Mouse (Mus musculus) cortical plate, adult 2 months (tissue): Measurements from ENCODE around the gene Hist1h2bh. TPM values are rescaled to one million over a fixed set of nuclear protein-coding genes. Genes with fewer than 3 reads are reported as not detected.

Experiments used
- H3K27ac ChIP-seq: fragments of 200-500 bp; 2 replicates; pipeline ENCODE4 v1.5.1; 2012; ENCODE audit warnings: low read length, control low read depth, inconsistent platforms; ENCODE audit not compliant: insufficient read depth
- H3K4me1 ChIP-seq: fragments of 200-500 bp; 2 replicates; pipeline ENCODE4 v1.6.1; 2011; ENCODE audit warnings: low read length; ENCODE audit not compliant: control insufficient read depth, insufficient read depth
- H3K4me3 ChIP-seq: fragments of 200-500 bp; 2 replicates; pipeline ENCODE4 v1.5.1; 2011; ENCODE audit warnings: mild to moderate bottlenecking, low read length, control low read depth; ENCODE audit not compliant: insufficient read depth
- CTCF ChIP-seq: fragments of 200-500 bp; IDR thresholded peaks from 2 replicates; pipeline ENCODE4 v1.5.1; 2011; ENCODE audit warnings: mild to moderate bottlenecking, control low read depth, low read length; ENCODE audit not compliant: insufficient read depth; ENCODE audit errors: extremely low read depth
- POLR2A ChIP-seq: fragments of 200-500 bp; IDR thresholded peaks from 2 replicates; pipeline ENCODE4 v1.6.1; 2011; ENCODE audit warnings: mild to moderate bottlenecking, low read length, control low read depth; ENCODE audit not compliant: insufficient read depth; ENCODE audit errors: extremely low read depth
- polyA plus RNA-seq: library from polyadenylated mRNA; depleted of rRNA; stranded (reverse); fragments of >200 nt; gene quantifications from 2 replicates; pipeline ENCODE4 v1.2.3, GENCODE M21; 2012; rRNA removed

Hist1h2bh gene
- polyA plus RNA-seq, 1 experiment, result 0.29 TPM

GRCm38 (mm10) chr13:23502031-23502567, 41.1 kb downstream of the Hist1h2bh start:
- no peaks in the 10 kb centered on the region for H3K4me1 ChIP-seq
- H3K4me3 ChIP-seq, result no peak overlapping the region
- no peak overlapping the region for H3K27ac ChIP-seq
- no peak for TF ChIP-seq CTCF
- TF ChIP-seq POLR2A, result no peak

GRCm38 (mm10) chr13:23501511-23501910, 41.7 kb downstream of the Hist1h2bh start:
- TF ChIP-seq POLR2A (no peak), CTCF (no peak)
- Histone ChIP-seq H3K27ac (no peak overlapping the region), H3K4me1 (no peaks in the 10 kb centered on the region), H3K4me3 (no peak overlapping the region)

- TF ChIP-seq POLR2A (no peak), CTCF (no peak)
- no peak overlapping the region for H3K27ac ChIP-seq
- no peaks in the 10 kb centered on the region for H3K4me1 ChIP-seq
- H3K4me3 ChIP-seq, result no peak overlapping the region
Observed at GRCm38 (mm10) chr13:23500424-23501200, 42.6 kb downstream of the Hist1h2bh start.

GRCm38 (mm10) chr13:23499943-23500342, 43.2 kb downstream of the Hist1h2bh start:
- Histone ChIP-seq H3K27ac (no peak overlapping the region), H3K4me3 (no peak overlapping the region), H3K4me1 (no peaks in the 10 kb centered on the region)
- TF ChIP-seq POLR2A (no peak), CTCF (no peak)

GRCm38 (mm10) chr13:23498653-23499052, 44.5 kb downstream of the Hist1h2bh start:
- Histone ChIP-seq H3K27ac (no peak overlapping the region), H3K4me1 (no peaks in the 10 kb centered on the region), H3K4me3 (0 out of 2 replicates have a peak overlapping the region, but pooled peaks have one; percentile 9)
- TF ChIP-seq CTCF (no peak), POLR2A (no peak)

- Histone ChIP-seq H3K4me3 (0 out of 2 replicates have a peak overlapping the region, but pooled peaks have one; percentile 9), H3K4me1 (no peaks in the 10 kb centered on the region), H3K27ac (no peak overlapping the region)
- TF ChIP-seq POLR2A (no peak), CTCF (no peak)
Observed at GRCm38 (mm10) chr13:23497656-23498321, 45.4 kb downstream of the Hist1h2bh start.

- no peak overlapping the region for H3K4me3 ChIP-seq
- TF ChIP-seq CTCF, result no peak
- TF ChIP-seq POLR2A, result no peak
- no peak overlapping the region for H3K27ac ChIP-seq
- H3K4me1 ChIP-seq, result no peaks in the 10 kb centered on the region
Observed at GRCm38 (mm10) chr13:23495526-23495925, 47.7 kb downstream of the Hist1h2bh start.

- Histone ChIP-seq H3K27ac (no peak overlapping the region), H3K4me3 (no peak overlapping the region), H3K4me1 (no peaks in the 10 kb centered on the region)
- TF ChIP-seq POLR2A (no peak), CTCF (no peak)
Observed at GRCm38 (mm10) chr13:23491990-23492389, 51.2 kb downstream of the Hist1h2bh start.

Other genes starting within 250 kb of the Hist1h2bh start
- 14.3 and 14.8 TPM in 2 replicates for gene Zfp322a, start 174.2 kb downstream of the Hist1h2bh start, polyA plus RNA-seq
- gene Abt1, start 119.5 kb downstream of the Hist1h2bh start, polyA plus RNA-seq, result 7.8 and 8.3 TPM in 2 replicates
- 0.04 and 0.06 TPM in 2 replicates for gene Btn1a1, start 77.5 kb downstream of the Hist1h2bh start, polyA plus RNA-seq
- gene Btn2a2, start 54.5 kb downstream of the Hist1h2bh start, polyA plus RNA-seq, result 0.69 and 0.95 TPM in 2 replicates
- 20.7 and 34.8 TPM in 2 replicates for gene Hist1h4h, start 12.3 kb downstream of the Hist1h2bh start, polyA plus RNA-seq
- gene Hist1h2af, start 9.5 kb downstream of the Hist1h2bh start, polyA plus RNA-seq, result 6.4 and 14.2 TPM in 2 replicates
- 0.74 and 0.92 TPM in 2 replicates for gene Hist1h3g, start 8.0 kb downstream of the Hist1h2bh start, polyA plus RNA-seq
- 0.73 TPM in 1 of 2 replicates, not detected in the other for gene Hist1h3f, start 660 bp upstream of the Hist1h2bh start, polyA plus RNA-seq
- gene Hist1h4f, start 8.3 kb upstream of the Hist1h2bh start, polyA plus RNA-seq, result 4.5 and 13.1 TPM in 2 replicates
- 0.04 and 0.08 TPM in 2 replicates for gene Hist1h1d, start 9.9 kb upstream of the Hist1h2bh start, polyA plus RNA-seq
- gene Hist1h3e, start 19.0 kb upstream of the Hist1h2bh start, polyA plus RNA-seq, result 1.2 and 2.9 TPM in 2 replicates
- 0.50 and 1.1 TPM in 2 replicates for gene Hist1h2ae, start 27.8 kb upstream of the Hist1h2bh start, polyA plus RNA-seq
- 7.8 and 11.4 TPM in 2 replicates for gene Hist1h2bg, start 28.0 kb upstream of the Hist1h2bh start, polyA plus RNA-seq
- 0.67 TPM in 1 of 2 replicates, not detected in the other for gene Hist1h2bf, start 30.8 kb upstream of the Hist1h2bh start, polyA plus RNA-seq
- gene Hist1h2ad, start 31.0 kb upstream of the Hist1h2bh start, polyA plus RNA-seq, result 0.32 and 0.92 TPM in 2 replicates
- gene Hist1h3d, start 32.4 kb upstream of the Hist1h2bh start, polyA plus RNA-seq, result 2.6 and 3.0 TPM in 2 replicates
- 4.4 and 8.9 TPM in 2 replicates for gene Hist1h4d, start 38.2 kb upstream of the Hist1h2bh start, polyA plus RNA-seq
- 4.2 and 4.6 TPM in 2 replicates for gene Hist1h2be, start 77.7 kb upstream of the Hist1h2bh start, polyA plus RNA-seq
- 4.0 and 4.6 TPM in 2 replicates for gene Hist1h1e, start 79.2 kb upstream of the Hist1h2bh start, polyA plus RNA-seq
- 1.2 and 1.5 TPM in 2 replicates for gene Hist1h2ac, start 140.6 kb upstream of the Hist1h2bh start, polyA plus RNA-seq
- 117 and 130 TPM in 2 replicates for gene Hist1h2bc, start 140.8 kb upstream of the Hist1h2bh start, polyA plus RNA-seq
- gene Hist1h1t, start 152.4 kb upstream of the Hist1h2bh start, polyA plus RNA-seq, result not detected in 2 replicates
- 4.1 and 9.6 TPM in 2 replicates for gene Hist1h4c, start 155.1 kb upstream of the Hist1h2bh start, polyA plus RNA-seq
- 4.2 and 4.3 TPM in 2 replicates for gene Hfe, start 167.5 kb upstream of the Hist1h2bh start, polyA plus RNA-seq
- 42.1 and 42.4 TPM in 2 replicates for gene Hist1h1c, start 195.4 kb upstream of the Hist1h2bh start, polyA plus RNA-seq
- gene Hist1h3c, start 202.2 kb upstream of the Hist1h2bh start, polyA plus RNA-seq, result 0.56 TPM in 1 of 2 replicates, not detected in the other
- gene Hist1h2bb, start 203.3 kb upstream of the Hist1h2bh start, polyA plus RNA-seq, result 0.79 and 1.9 TPM in 2 replicates
- 1.6 and 1.9 TPM in 2 replicates for gene Hist1h2ab, start 207.7 kb upstream of the Hist1h2bh start, polyA plus RNA-seq
- 0.57 and 0.77 TPM in 2 replicates for gene Hist1h3b, start 208.9 kb upstream of the Hist1h2bh start, polyA plus RNA-seq
- gene Hist1h4b, start 213.6 kb upstream of the Hist1h2bh start, polyA plus RNA-seq, result 3.7 and 8.3 TPM in 2 replicates
- gene Hist1h4a, start 217.8 kb upstream of the Hist1h2bh start, polyA plus RNA-seq, result 4.2 and 9.6 TPM in 2 replicates
- gene Hist1h3a, start 219.0 kb upstream of the Hist1h2bh start, polyA plus RNA-seq, result 0.57 and 1.4 TPM in 2 replicates
- 0.55 and 0.77 TPM in 2 replicates for gene Hist1h1a, start 220.3 kb upstream of the Hist1h2bh start, polyA plus RNA-seq
- 0.19 and 0.21 TPM in 2 replicates for gene Trim38, start 226.5 kb upstream of the Hist1h2bh start, polyA plus RNA-seq